Mouse (Mus musculus): ENCODE results near the gene Mblac2.
"Not testable (repeated sequence)": the region's sequence is repeated elsewhere in the genome, so short reads cannot be mapped to it uniquely, and the experiment has no call there.

Mblac2 gene

DNA sequence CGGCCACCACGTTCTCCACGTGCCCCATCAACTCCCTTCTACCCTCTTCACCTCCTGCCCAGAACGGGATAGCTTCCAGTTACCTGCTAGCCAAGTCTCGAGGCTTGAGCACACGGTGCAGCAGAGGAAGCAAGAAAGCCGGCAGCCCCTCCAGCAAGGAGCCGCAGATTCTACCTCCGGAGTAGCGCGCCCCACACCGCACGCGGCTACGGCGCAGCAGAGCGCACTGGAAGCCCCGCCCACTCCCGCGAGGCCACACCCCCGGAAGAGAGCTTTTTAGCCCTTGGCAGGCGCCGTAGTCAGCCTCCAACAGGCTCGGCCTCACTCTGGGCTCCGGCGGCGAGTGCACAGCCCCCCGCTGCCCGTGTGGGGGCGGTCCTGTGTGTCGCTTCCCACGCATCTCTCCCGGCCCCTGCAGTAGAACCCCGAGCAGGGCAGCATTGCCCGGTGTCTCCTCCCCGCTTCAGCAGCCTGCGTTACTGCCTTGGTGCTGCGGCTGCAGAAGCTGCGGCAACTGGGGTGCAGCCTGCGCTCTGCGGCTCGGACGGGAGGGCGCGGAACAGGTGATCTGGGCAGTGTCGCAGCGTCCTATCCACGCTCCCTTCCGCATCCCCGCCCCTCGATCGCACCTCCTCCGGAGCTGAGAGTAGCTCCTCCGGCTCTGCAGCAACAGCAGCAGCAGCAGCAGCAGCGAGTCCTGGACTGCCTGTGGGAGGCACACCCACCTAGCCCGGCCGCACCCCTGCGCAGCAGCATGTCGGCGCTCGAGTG, at the start of gene Mblac2, which contains the start of gene Polr3g:
TSS of gene Mblac2 (plus strand) at position 567 of the 771 bp plus-strand sequence.
TSS of gene Polr3g (minus strand) at position 239 of the 771 bp plus-strand sequence.
- peak; percentile 95 for DNase-seq

DNA sequence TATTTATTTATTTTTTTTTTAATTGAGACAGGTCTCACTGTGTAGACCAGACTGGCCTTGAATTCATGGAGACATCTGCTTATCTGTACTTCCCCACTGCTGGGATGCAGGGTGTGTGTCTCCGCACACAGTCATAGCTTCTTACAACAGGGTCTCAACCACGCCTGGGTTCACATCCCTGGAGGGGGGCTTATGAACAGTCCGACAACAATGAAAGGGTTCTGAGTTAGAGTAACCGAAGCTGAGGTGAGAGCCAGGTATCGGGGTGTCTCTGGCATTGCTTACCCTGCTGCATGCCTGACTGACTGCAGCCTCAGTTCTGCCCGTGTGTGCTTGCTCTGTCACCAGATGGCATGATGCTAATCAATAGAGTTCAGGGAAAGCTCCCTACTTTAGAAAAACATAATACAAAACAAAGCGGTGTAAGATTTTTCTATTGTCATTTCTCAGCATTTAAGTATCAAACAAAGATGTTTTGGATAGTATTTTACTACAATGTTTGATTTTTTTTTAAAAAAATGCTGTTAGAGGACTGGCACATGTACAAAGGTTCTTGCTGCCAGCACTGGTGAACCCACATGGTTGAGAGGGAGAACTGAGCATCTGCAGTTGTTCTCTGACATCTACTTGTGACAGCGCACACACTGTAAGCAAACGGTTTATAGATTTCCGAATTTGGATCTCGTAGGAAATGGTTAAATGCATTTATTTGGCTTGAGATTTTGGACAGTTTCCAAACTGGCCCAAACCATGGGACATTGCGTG, 47.4 kb upstream of the Mblac2 start:
- DNase-seq: peak; percentile 39

DNA sequence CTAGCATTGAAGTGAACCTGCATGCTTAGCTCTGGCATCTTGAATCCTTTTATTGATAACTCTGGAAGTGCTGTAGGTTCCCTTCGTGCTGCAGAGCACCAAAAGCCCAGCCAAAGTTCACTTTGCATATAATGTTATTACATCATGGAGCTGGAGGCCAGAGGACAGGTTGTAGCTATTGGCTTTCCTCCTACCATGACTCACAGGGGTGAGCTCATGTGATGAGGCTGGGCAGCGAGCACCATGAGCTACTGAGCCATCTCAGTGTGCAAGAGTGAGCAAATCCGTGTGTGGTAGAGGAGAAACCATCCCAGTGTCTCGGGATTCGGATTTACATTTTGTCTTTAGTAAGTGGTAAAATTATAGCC, 46.8 kb upstream of the Mblac2 start:
- peak; percentile 63 for DNase-seq

DNA sequence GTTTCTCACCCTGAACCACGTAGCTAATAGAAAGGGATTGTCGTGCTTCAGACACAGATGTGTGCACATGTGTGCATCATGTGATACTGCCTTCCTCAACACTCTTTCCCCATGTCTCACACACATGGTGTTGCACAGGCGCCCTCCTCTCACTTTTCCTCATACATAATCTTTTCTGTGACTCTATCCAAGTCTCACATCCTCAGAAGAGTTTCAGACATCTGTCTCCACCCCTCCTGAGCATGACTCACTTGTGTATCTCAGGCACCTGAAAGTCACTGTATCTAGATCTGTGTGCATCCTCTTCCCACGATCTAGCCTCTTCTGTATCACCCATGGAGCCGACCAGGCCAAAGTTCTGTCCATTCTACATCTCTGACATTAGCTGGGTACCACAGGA, 43.4 kb upstream of the Mblac2 start:
- no peak for DNase-seq

DNA sequence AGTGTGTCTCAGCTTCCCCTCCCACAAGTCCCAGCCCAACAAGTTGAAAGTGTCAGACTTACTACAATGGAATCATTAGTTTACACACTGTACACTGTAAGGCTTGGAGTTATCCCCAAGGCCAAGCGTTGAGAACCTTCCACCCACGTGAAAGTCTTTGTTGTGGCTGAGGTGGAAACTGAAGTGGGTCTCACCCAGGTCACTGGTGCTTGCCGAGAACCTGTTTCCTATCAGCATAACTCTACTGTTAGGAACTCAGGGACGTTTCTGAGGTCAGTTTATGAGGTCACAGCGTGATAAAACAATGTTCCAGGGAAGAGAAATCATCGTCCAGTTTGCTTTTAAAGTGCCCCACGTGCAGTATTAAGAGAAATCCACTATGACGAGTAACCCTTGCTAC, 35.8 kb upstream of the Mblac2 start:
- DNase-seq: no peak

DNA sequence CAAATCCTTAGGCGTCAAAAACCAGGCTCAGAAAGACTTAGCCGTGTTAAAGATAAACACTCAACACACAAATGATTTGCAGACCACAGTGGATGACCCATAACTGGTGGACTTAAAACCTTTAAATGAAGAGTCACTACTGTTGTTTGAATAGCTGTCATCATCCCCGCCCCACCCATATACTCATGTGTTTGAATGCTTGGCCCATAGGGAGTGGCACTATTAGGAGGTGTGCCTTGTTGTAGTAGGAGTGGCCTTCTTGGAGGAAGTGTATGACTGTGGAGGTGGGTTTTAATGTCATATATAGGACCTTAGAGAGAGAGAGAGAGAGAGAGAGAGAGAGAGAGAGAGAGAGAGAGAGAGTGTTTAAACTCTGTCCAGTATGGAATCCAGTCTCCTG, 28.0 kb upstream of the Mblac2 start:
- no peak for DNase-seq

DNA sequence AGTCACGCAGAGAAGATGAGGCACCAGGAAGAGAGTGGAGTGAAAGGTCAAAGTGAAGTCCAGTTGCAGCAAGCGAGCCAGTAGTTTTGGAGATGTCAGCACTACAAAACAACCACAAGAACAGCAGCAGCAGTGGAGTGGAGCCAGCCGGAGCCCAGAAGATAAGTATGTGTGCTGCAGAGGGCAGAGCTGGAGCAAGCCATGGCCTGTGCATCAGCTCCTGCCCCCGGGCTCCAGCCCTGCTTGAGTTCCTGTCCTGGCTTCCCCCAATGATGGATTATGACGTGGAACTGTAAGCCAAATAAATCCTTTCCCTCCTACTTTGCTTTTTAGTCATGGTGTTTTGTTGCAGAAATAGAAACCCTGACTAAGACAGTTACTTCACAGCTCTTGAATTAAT, 26.9 kb upstream of the Mblac2 start:
- no peak for DNase-seq

DNA sequence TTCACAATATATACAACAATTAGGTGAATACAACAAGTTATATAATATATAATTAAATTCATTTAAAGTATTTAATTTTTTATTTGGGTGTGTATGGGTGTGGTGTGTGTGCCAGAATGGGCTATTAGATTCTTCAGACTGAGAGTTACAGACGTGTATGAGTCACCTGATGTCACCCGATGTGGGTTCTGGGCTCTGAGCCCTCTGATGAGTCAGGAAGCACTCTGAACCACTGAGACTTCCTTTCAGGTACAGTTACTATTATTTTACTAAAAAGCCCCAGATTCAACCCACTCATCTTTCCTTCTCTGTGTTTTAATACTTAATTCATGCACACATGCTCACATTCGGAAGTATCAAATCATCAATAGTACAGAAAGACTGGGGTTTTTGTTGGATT, 26.3 kb upstream of the Mblac2 start:
- DNase-seq: no peak

DNA sequence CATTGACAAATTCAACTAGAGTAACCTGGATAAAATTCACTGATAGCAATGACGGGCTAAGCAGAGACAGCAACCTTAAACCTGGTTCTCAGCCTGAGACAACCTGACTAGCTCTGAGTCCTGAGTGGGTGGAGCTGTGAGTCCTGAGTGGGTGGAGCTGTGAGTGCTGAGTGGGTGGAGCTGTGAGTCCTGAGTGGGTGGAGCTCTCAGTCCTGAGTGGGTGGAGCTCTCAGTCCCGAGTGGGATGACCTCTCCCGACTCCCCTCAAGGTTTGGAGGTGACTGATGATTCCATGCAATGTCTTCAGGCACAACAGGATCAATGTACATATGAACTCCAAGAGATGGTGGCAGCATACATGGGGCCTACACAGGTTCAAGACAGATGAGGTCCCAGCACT, 21.6 kb upstream of the Mblac2 start:
- no peak for DNase-seq

DNA sequence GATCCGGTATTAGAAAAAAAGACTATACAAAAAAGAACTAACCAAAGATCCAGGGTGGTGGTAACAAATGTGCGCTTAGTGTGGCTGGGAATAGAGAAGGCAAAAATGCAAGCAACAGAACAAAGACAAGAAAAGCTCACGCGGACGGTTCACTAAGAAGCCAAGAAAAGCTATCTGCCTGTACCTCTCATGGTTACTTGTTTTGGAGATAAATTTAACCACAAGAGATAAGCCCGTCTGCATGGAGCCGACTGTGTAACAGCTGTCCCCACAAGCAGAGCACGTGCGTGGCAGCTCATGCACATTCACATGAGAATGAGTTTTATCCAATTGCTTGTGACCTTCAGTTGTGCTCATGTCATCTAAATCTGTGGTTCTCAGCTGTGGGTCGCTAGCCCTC, 20.7 kb upstream of the Mblac2 start:
- DNase-seq: no peak

DNA sequence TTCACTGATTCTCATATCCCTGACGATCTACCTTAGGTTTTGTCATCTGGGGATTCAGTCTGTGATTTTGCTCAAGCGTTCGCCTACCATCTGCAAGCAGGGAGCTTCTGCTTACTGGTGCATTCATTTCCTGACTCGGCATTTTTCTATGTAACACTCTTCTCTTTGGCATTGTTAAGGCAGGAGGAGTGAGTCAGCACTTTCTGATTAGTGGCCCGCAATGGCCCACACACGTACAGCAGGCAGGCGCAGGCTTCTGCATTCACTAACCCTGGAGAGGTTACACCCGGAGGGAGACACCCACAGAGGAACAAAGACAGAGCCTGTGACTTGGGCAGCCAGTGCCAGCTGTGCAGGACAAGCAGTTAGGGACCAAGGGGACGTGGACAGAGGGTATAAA, 19.5 kb upstream of the Mblac2 start:
- DNase-seq: no peak

DNA sequence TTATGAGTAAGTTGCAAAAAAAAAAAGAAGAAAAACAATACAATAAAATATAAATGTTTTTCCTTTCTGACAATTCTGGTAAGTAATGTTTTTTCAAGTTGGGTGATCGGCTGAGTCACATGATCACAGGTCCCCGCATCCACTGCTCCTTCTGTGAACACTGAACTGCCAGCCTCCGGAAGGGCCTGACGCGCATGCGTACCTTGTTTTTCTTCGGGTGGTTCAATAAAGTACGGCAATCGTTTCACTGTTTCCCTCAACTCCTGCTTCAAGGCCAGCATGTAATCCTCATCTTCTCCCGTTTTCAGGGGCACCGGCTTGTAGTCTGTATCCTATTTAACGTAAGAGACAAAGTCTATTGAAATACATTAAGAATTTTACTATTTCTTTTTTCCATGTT, 16.7 kb upstream of the Mblac2 start:
- no peak for DNase-seq

DNA sequence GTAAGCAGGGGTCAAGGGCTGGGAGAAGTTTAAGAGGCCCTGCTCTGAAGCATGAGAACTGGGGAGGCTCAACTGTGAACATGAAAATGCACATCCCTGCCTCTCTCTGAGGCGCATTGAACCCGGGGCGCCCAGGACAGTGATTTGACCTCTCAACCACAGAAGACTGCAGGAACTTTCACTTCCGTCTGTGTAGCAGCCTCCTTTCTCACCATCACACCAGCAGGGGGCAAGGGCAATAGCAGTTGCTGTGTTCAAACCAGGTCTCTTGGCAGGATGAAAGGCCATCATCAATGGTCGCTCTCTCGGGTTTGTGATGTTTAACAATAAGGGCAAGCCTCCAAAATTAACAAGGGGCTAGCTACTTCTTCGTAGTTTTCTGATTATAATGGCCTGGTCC, 8.0 kb upstream of the Mblac2 start:
- no peak for DNase-seq

DNA sequence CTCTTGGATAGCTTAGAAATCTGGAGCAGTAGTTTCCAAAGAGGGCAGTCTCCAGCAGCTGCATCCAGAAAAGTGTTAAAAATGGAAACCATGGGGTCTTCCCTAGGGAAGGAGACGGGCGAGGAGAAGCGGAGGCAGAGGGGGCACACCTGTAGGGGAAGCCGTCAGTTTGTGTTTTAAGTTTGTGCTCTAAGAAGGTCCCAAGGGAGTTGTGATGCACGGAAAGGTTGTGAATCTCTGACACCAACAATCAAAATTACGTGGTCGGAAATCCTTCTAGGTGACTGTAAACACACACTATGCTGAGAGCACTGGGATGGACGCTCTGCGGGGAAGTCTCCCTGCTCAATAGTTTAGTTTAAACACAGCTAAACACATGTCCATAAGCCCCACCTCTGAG, 7.5 kb upstream of the Mblac2 start:
- no peak for DNase-seq

DNA sequence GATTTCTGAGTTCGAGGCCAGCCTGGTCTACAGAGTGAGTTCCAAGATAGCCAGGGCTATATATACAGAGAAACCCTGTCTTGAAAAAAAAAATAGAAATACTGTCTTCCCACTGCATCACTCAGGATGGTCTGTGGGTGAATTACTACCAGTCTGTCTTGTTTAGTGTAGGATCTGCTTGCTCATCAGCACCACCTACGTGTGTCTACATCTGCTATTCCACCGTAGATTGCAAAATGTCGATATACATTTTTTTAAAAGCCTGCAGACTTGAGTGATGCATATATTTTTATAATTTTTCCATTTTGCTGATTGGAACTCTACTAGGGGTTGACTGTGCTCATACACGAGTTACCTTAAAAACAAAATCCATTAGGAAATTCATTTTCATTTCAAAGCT, 4.8 kb upstream of the Mblac2 start:
- DNase-seq: no peak

DNA sequence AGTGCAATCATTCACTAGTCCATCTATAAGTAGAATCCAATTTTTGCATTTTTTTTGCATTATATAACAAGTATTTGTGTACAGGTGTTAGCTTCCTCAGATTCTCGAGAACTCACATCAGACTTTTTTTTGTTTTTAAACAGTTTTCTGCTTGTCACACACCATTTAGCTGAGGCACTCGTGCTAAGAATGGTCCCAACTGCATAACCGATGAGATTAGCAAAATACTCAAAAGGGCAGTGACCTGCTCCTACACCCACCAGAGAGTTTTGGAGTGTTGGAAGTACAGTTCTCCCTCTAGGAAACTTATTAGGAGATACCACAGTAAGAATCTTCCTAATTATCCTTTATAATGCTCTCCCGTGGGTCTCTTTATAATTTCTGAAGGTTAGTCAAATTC, 1.3 kb upstream of the Mblac2 start:
- no peak for DNase-seq

DNA sequence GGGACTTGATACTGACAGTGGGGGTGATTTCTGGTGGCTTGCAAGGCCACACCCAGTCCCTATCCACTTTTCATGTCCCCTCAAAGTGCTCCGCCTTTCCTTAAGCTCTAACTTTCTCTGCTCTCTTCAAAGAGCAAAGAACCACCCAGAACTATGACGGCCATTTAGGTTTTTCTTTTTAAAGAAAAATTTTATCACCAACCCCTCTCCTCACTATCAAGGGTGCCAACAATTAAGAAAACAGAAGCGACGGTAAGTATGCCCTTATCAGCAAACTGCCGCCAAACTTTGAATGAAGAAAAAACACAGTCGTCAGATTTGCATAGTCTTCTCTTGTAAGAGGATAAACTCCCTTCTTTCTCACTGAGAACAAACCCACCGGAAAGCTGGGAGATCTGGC, 875 bp upstream of the Mblac2 start:
- DNase-seq: no peak

DNA sequence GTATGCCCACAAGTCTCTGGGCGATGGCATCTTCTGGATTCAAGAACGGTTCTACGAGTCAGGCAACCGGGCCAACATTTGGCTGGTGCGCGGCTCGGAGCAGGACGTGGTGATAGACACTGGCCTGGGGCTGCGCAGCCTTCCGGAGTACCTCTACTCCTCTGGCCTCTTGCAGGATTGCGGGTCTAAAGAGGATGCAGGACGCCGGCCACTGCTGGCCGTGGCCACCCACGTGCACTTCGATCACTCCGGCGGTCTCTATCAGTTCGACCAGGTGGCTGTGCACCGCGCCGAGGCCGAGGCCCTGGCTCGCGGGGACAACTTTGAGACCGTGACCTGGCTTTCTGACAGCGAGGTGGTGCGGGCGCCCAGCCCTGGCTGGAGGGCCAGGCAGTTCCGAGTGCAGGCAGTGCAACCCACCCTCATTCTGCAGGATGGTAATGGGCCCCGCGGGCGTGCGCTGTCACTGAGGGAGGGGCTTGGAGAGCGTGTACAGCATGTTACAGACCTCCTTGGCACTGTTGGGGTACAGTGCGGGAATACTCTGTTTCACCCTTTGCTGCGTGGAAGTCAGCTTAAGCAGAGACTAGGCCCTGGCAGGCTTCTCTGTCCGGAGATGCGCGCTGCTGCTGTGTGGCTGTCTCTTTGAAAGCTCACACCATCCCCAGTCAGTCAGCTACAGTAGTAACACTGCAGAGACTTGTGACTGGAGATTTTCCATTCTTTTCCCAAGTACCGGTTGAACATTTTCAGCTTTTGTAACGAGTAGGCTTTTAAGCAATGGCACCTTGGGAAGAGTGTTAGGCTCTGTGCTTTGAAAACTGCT, 618 bp downstream of the Mblac2 start:
- DNase-seq: no peak

DNA sequence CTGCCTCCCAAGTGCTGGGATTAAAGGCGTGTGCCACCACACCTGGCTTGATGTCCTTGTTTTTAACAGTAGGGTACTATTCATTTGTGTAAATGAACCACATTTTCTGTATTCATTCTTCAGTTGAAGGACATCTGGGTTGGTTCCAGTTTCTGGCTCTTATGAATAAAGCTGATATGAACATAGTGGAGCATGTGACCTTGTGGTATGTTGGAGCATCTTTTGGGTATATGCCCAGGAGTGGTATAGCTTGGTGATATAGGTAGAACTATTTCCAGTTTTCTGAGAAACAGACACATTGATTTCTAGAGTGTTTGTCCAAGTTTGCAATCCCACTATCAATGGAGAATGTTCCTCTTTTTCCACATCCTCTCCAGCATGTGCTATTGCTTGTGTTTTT, 2.8 kb downstream of the Mblac2 start:
- DNase-seq: no peak

DNA sequence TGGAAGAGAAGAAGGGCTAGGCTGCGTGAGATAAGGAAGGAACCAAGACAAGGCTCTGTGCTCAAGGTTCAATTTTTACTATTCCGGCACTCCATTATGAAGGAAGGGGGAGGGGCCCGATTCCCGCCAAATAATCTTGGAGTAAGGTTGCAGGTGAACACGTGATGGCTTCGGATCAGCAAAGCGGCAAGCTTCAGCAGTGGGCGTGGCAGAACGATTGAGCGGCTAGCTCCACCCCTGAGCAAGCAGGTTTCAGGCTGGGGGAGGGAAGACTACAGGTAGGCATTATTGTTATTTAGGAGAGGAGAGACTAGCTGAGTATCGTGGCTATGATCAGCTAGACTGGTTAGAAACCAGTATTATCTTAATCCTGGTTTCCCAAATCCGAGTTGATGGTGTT, 17.0 kb downstream of the Mblac2 start:
- not testable (repeated sequence) for DNase-seq

DNA sequence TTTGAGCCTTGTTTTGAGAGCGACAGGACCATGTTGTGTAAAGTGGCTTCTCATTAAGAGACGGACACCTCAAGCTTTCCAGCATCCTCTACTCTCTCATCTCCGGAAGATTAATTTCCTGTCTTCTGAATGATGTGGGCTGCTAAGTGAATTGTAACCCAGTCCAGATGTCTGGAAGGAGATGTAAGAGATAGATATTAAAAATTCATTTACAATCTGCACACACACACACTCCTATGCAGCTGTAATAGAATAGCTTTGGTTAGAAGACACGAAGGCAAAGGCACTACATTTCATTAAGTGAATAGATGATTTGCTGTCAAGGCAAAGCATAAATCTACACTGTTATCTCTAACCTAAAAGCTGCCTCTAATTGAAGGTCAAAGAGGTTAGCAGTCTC, 18.0 kb downstream of the Mblac2 start:
- DNase-seq: no peak

DNA sequence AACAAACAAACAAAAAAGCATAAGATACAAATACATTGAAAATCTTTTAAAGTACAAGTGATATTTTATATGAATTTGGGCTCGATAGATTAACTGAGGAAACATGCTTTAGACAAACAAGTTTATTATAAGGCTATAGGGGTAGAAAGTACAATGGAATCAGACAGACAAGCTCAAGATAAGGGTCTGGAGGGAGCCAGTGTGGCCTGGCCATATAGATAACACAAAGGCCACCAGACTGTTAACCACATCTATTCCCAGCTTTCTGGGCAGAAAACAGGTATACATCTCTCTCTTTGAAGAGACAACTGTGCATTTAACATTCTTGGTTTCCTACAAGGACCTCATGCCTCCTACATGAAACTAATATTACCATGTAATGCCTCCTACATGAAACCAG, 19.2 kb downstream of the Mblac2 start:
- no peak for DNase-seq

DNA sequence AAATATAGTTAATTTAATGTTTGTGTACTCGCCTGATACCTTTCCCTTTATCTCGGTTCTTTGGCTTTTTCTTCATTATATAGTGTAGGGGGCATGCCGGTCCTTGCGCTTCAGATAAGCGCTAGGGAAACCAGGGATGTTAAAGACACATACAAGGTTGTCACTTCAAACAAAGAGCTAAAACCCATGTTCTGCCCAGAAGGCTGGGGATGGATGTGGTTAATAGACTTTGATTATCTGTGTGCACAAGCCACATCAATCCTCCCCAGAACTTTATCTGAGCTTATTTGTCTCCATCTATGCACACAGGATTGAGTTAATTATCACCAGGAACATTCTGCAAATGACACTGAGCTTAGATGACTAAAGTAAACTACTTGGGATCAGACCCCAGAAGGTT, 25.5 kb downstream of the Mblac2 start:
- no peak for DNase-seq

DNA sequence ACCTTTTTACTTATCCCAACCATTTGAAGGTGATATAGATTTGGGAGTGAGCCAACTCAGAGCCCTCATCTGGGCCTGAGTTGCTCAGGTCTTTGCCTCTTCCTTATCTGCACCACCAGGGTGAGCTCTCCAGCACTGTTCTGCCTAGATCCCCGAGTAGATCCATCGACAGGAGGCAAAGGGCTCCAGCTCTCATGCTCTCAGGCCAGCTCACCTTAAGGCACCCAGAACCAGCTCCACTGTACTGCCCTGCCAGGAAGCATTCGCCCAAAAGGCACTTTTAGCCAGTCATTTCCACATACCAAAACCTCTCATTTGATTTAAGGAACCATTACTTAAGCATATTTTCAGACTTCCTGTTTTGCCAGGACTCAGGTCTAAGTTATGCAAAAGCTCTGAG, 29.8 kb downstream of the Mblac2 start:
- no peak for DNase-seq

Measured in cerebellum, adult 11-12 months (tissue).